Mouse (Mus musculus): ENCODE results near the gene Fam102b. TPM values are rescaled to one million over a fixed set of nuclear protein-coding genes. Genes with fewer than 3 reads are reported as not detected.
A peak's percentile ranks its signal among the peaks of the same experiment; 100 is the strongest.

Gene Fam102b
- total and polyA plus RNA-seq, 2 experiments from 2014 or later = 29.8 to 84.1 TPM

DNA sequence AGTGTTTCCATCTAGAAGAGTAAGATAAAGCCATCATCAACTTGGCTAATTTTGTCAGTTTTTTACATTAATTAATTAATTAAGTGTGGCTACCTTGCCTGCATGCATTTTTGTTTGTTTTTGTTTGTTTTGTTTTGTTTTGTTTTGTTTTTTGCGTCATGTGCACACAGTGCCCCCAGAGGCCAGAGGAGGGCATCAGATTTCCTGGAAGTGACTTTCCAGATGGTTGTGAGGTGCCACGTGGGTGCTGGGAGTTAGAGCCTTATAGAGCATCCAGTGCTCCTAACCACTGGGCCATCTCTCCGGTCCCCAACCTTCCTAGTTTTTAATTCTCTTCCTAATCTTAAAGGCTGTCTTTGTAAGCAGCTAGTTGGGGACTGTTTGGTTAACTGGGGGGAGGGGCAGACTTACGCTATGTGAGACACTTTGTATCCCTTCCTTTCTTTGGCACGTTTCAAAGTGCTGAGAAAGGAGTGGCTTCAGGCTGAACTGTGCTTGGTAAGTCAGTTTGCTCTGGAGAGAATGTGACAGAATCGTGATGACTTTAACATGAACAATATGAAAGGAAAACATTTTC is 20.4 kb upstream of the Fam102b start:
- Histone ChIP-seq H3K27ac (ENCODE audit: low read depth, low read length) (no peak overlapping the region), H3K9me3 (ENCODE audit: low read length) (no peaks in the 10 kb centered on the region), H3K4me1 (ENCODE audit: insufficient read depth, low read length) (no peaks in the 10 kb centered on the region), H3K36me3 (ENCODE audit: insufficient read depth, low read length) (no peaks in the 10 kb centered on the region), H3K4me2 (ENCODE audit: low read depth, low read length, poor library complexity, severe bottlenecking) (no peak overlapping the region), H3K4me3 (ENCODE audit: low read depth, low read length) (no peak overlapping the region), H3K9ac (replicated peaks; ENCODE audit: low read length, poor library complexity, severe bottlenecking) (no peak overlapping the region), H3K27me3 (ENCODE audit: insufficient read depth, low read length) (no peaks in the 10 kb centered on the region)
- DNase-seq (ENCODE audit: low spot score) (no peak), ATAC-seq (ENCODE audit: low FRiP score) (no peak)
- TF ChIP-seq CTCF (IDR thresholded peaks at IDR 0.05) = peak; percentile 47
- WGBS = 51% methylated on average over 6 of the region's 6 CpGs

- H3K4me2 ChIP-seq (ENCODE audit: low read depth, low read length, poor library complexity, severe bottlenecking) = no peak overlapping the region
- no peak for TF ChIP-seq CTCF (IDR thresholded peaks at IDR 0.05)
- 91% methylated on average over 3 of the region's 3 CpGs for WGBS
- no peak overlapping the region for H3K4me3 ChIP-seq (ENCODE audit: low read depth, low read length)
- ATAC-seq (ENCODE audit: low FRiP score) (no peak), DNase-seq (ENCODE audit: low spot score) (no peak)
- no peaks in the 10 kb centered on the region for H3K4me1 ChIP-seq (ENCODE audit: insufficient read depth, low read length)
- H3K9ac ChIP-seq (replicated peaks; ENCODE audit: low read length, poor library complexity, severe bottlenecking) = no peak overlapping the region
- no peak overlapping the region for H3K27ac ChIP-seq (ENCODE audit: low read depth, low read length)
- no peaks in the 10 kb centered on the region for H3K27me3 ChIP-seq (ENCODE audit: insufficient read depth, low read length)
- no peaks in the 10 kb centered on the region for H3K36me3 ChIP-seq (ENCODE audit: insufficient read depth, low read length)
- no peaks in the 10 kb centered on the region for H3K9me3 ChIP-seq (ENCODE audit: low read length)
These were observed 19.0 kb upstream of the Fam102b start for GRCm38 (mm10) chr3:109046428-109046827.

DNA sequence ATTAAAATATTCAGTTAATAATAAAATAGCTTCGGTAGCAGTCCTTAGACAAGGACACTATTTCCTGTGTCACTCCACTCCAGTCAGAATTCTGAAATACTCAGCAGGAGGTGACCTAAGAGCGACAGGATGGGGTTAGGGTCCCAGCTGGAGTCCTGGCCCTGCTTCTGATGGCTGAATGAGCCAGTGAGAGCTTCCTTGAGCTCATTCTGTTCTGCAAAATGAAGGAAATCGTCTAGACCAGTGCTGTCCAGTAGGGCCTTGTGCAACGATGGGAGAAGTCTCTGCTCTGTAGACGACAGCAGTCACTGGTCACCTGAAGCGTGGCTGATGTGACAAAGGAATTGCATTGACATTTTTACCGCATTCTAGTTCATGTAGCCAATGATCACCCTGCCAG is 16.0 kb upstream of the Fam102b start:
- H3K4me2 ChIP-seq (ENCODE audit: low read depth, low read length, poor library complexity, severe bottlenecking) = no peak overlapping the region
- no peaks in the 10 kb centered on the region for H3K36me3 ChIP-seq (ENCODE audit: insufficient read depth, low read length)
- H3K27ac ChIP-seq (ENCODE audit: low read depth, low read length) = no peak overlapping the region
- no peaks in the 10 kb centered on the region for H3K9me3 ChIP-seq (ENCODE audit: low read length)
- H3K9ac ChIP-seq (replicated peaks; ENCODE audit: low read length, poor library complexity, severe bottlenecking) = no peak overlapping the region
- TF ChIP-seq CTCF (IDR thresholded peaks at IDR 0.05) = no peak
- no peaks in the 10 kb centered on the region for H3K27me3 ChIP-seq (ENCODE audit: insufficient read depth, low read length)
- 33% methylated on average over 7 of the region's 7 CpGs for WGBS
- no peak overlapping the region for H3K4me3 ChIP-seq (ENCODE audit: low read depth, low read length)
- no peak for DNase-seq (ENCODE audit: low spot score)
- no peak for ATAC-seq (ENCODE audit: low FRiP score)
- no peaks in the 10 kb centered on the region for H3K4me1 ChIP-seq (ENCODE audit: insufficient read depth, low read length)

DNA sequence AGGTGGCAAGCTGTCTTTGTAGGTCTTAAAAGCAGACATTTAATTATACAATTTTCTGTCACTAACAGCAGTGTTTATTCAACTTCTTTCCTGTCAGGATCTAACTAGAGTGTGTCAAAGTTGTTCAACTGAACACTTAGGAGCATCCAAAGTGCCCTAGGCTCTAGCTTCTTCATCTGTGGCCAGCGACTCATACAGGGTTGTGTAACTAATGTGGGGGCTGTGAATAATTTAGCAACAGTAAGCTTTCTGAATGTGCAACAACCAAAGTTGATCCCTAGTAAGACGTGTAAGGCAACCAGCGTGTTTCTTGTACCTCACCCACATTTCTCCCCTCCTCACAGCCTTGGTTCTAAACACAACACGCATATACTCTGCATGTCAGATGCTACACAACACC is 13.5 kb upstream of the Fam102b start:
- no peak overlapping the region for H3K4me2 ChIP-seq (ENCODE audit: low read depth, low read length, poor library complexity, severe bottlenecking)
- DNase-seq (ENCODE audit: low spot score) (no peak), ATAC-seq (ENCODE audit: low FRiP score) (no peak)
- no peak overlapping the region for H3K27ac ChIP-seq (ENCODE audit: low read depth, low read length)
- no peaks in the 10 kb centered on the region for H3K4me1 ChIP-seq (ENCODE audit: insufficient read depth, low read length)
- no peak for TF ChIP-seq CTCF (IDR thresholded peaks at IDR 0.05)
- H3K27me3 ChIP-seq (ENCODE audit: insufficient read depth, low read length) = no peaks in the 10 kb centered on the region
- no peak overlapping the region for H3K9ac ChIP-seq (replicated peaks; ENCODE audit: low read length, poor library complexity, severe bottlenecking)
- 87% methylated on average over 4 of the region's 4 CpGs for WGBS
- H3K9me3 ChIP-seq (ENCODE audit: low read length) = no peaks in the 10 kb centered on the region
- H3K4me3 ChIP-seq (ENCODE audit: low read depth, low read length) = no peak overlapping the region
- H3K36me3 ChIP-seq (ENCODE audit: insufficient read depth, low read length) = no peaks in the 10 kb centered on the region

GRCm38 (mm10) chr3:109034411-109034810 is 7.0 kb upstream of the Fam102b start:
- WGBS = 62% methylated on average over 1 of the region's 1 CpGs
- Histone ChIP-seq H3K36me3 (ENCODE audit: insufficient read depth, low read length) (no peaks in the 10 kb centered on the region), H3K4me1 (ENCODE audit: insufficient read depth, low read length) (no peaks in the 10 kb centered on the region), H3K27me3 (ENCODE audit: insufficient read depth, low read length) (no peaks in the 10 kb centered on the region), H3K9ac (replicated peaks; ENCODE audit: low read length, poor library complexity, severe bottlenecking) (no peak overlapping the region), H3K4me3 (ENCODE audit: low read depth, low read length) (no peak overlapping the region), H3K27ac (ENCODE audit: low read depth, low read length) (no peak overlapping the region), H3K4me2 (ENCODE audit: low read depth, low read length, poor library complexity, severe bottlenecking) (no peak overlapping the region), H3K9me3 (ENCODE audit: low read length) (no peaks in the 10 kb centered on the region)
- DNase-seq (ENCODE audit: low spot score) (peak; percentile 30), ATAC-seq (ENCODE audit: low FRiP score) (no peak)
- no peak for TF ChIP-seq CTCF (IDR thresholded peaks at IDR 0.05)

DNA sequence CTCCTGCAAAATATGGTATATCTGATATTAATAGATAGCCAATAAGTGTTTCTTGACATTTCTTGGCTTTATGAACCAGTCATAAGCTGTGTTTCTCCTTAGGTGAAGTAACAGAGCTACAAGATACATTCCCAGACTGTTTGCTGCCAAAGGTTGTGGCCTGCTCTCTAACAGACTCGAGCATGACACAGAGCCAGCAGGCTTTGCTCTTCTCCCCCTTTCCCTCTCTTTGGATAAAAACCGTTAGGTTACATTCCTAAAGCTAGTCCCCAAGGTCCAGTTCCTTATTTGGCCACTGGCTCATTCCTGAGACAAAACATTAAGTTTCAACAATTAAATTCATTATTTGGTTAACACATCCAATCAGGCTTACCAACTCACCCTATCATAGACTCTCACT is 4.9 kb upstream of the Fam102b start:
- Histone ChIP-seq H3K4me1 (ENCODE audit: insufficient read depth, low read length) (no peaks in the 10 kb centered on the region), H3K27ac (ENCODE audit: low read depth, low read length) (no peak overlapping the region), H3K9ac (replicated peaks; ENCODE audit: low read length, poor library complexity, severe bottlenecking) (no peak overlapping the region), H3K4me2 (ENCODE audit: low read depth, low read length, poor library complexity, severe bottlenecking) (no peak overlapping the region), H3K9me3 (ENCODE audit: low read length) (no peaks in the 10 kb centered on the region), H3K4me3 (ENCODE audit: low read depth, low read length) (no peak overlapping the region), H3K27me3 (ENCODE audit: insufficient read depth, low read length) (no peaks in the 10 kb centered on the region), H3K36me3 (ENCODE audit: insufficient read depth, low read length) (no peaks in the 10 kb centered on the region)
- no peak for TF ChIP-seq CTCF (IDR thresholded peaks at IDR 0.05)
- whole genome bisulfite sequencing = 73% methylated on average over 2 of the region's 2 CpGs
- no peak for ATAC-seq (ENCODE audit: low FRiP score)
- DNase-seq (ENCODE audit: low spot score) = no peak

Data from midbrain, postnatal 0 days (tissue).